Mouse (Mus musculus) stomach, postnatal 0 days (tissue): ENCODE measurements around the gene Snrpe.

ENCODE experiments used
- CTCF ChIP-seq: IDR thresholded peaks from 2 replicates; pipeline ENCODE4 v1.5.1; 2016; ENCODE audit warnings: antibody characterized with exemption, low read depth, mild to moderate bottlenecking, moderate library complexity
- EP300 ChIP-seq: optimal IDR thresholded peaks from 2 replicates; pipeline ENCODE3; 2016; ENCODE audit warnings: antibody characterized with exemption

DNA sequence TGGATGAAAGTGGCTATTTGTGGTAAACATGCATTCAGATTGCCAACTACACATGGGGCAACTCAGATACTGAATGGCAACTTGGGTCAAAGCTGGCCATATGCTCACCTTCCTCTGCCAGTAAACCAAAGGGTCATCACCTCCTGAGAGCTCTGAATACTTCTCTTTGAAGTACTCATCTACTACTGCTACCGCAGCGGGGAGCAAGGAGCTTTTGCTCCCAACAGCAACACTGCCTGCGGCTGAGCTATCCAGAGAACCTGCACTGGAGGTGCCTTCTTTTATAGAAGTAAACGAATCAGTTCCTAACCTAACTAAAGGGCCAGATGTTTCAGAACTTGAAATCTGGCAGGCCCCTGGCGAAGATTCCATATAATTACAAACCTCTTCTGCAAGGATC lies 46.7 kb upstream of the Snrpe start:
- no peak for TF ChIP-seq CTCF
- TF ChIP-seq EP300, result no peak
